Mouse (Mus musculus) heart, embryonic 10.5 days (tissue): ENCODE results near the gene Ckap5. TPM values are rescaled to one million over a fixed set of nuclear protein-coding genes. Genes with fewer than 3 reads are reported as not detected.

Experiments
- DNase-seq: peaks from one replicate; pipeline ENCODE4 v3.0.0-alpha.2; 2017; ENCODE audit warnings: low spot score
- H3K27ac ChIP-seq: fragments of 300-500 bp; sonication (generic); 2 replicates; pipeline ENCODE4 v1.5.1; 2016; ENCODE audit warnings: mild to moderate bottlenecking
- H3K27me3 ChIP-seq: fragments of 300-500 bp; sonication (generic); 2 replicates; pipeline ENCODE4 v1.6.1; 2016; ENCODE audit warnings: mild to moderate bottlenecking; ENCODE audit not compliant: poor library complexity, insufficient read depth, severe bottlenecking
- H3K36me3 ChIP-seq: fragments of 300-500 bp; sonication (generic); 2 replicates; pipeline ENCODE4 v1.6.1; 2016; ENCODE audit warnings: mild to moderate bottlenecking, moderate library complexity
- H3K4me1 ChIP-seq: fragments of 300-500 bp; sonication (generic); 2 replicates; pipeline ENCODE4 v1.6.1; 2016; ENCODE audit warnings: mild to moderate bottlenecking
- H3K4me3 ChIP-seq: fragments of 300-500 bp; sonication (generic); 2 replicates; pipeline ENCODE4 v1.5.1; 2016; ENCODE audit warnings: mild to moderate bottlenecking, moderate library complexity
- H3K9me3 ChIP-seq: fragments of 300-500 bp; sonication (generic); 2 replicates; pipeline ENCODE4 v1.6.1; 2016; ENCODE audit warnings: mild to moderate bottlenecking, moderate library complexity
- WGBS: fragments of 180-500 bp; shearing (Covaris S2); methylation state at CpG from one replicate; pipeline ENCODE4 v1.1.7; 2016; 5-methylcytosine and 5-hydroxymethylcytosine counted together
- polyA plus RNA-seq: library from polyadenylated mRNA; unstranded; fragments of >200 nt; fragmentation: Nextera tagmentation; extraction: Ambion mirVana; gene quantifications from 2 replicates; pipeline ENCODE4 v1.2.1, GENCODE M21; 2016

The Ckap5 gene
- polyA plus RNA-seq, 1 experiment from 2014 or later: 77.2 TPM

DNA sequence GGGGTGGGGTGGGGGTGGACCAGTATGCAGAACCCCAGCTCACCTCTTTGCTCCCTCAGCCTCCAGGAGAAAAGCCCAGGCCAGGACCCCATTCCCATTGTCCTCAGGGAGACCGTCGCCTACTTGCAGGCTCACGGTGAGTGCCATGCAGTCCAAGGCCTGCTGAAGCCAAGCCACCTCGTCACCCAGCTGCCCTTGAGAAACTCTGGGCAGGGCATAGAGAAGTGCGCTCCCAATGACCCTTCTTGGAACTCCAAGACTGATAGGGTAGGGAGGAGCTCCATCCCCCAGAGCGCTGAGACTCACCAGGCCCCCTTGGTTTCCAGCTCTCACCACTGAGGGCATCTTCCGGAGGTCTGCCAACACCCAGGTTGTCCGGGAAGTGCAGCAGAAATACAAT is 142.8 kb downstream of the Ckap5 start:
- H3K36me3 ChIP-seq: peaks cover 94% of the 10 kb centered on the region
- WGBS: 87% methylated on average over 8 of the region's 8 CpGs
- H3K4me1 ChIP-seq: no peaks in the 10 kb centered on the region
- H3K27me3 ChIP-seq: no peaks in the 10 kb centered on the region
- H3K9me3 ChIP-seq: no peaks in the 10 kb centered on the region
- H3K27ac ChIP-seq: no peak overlapping the region
- no peak overlapping the region for H3K4me3 ChIP-seq
- DNase-seq: no peak

DNA sequence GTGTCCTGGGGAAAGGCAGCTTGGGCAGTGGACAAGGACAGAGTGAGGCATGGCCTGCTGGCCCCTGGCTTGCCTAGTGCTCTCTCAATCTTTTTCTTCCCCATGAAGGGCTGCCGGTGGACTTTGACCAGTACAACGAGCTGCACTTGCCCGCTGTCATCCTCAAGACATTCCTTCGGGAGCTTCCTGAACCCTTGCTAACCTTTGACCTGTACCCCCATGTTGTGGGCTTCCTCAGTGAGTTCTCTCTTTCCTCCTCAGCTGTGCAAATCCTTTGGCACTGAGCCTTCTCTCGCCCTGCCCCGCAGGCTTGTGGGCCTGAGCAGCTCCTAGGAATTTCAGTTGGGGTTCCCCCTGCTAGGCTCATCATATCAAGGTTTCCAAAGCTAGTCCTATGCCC is 143.5 kb downstream of the Ckap5 start:
- 89% methylated on average over 6 of the region's 6 CpGs for WGBS
- DNase-seq: no peak
- Histone ChIP-seq H3K4me3 (no peak overlapping the region), H3K27ac (no peak overlapping the region), H3K4me1 (no peaks in the 10 kb centered on the region), H3K27me3 (no peaks in the 10 kb centered on the region), H3K9me3 (no peaks in the 10 kb centered on the region), H3K36me3 (peaks cover 95% of the 10 kb centered on the region)

Other genes with a start within 250 kb of the Ckap5 start
- 43.2 and 50.1 TPM in 2 replicates for gene 1110051M20Rik, start 82.1 kb upstream of the Ckap5 start, polyA plus RNA-seq
- 4.6 and 5.7 TPM in 2 replicates for gene Lrp4, start 69.3 kb upstream of the Ckap5 start, polyA plus RNA-seq
- gene F2, start 109.7 kb downstream of the Ckap5 start, polyA plus RNA-seq: 0.73 and 15.9 TPM in 2 replicates
- gene Zfp408, start 123.0 kb downstream of the Ckap5 start, polyA plus RNA-seq: 7.4 and 10.4 TPM in 2 replicates
- gene Arhgap1, start 123.1 kb downstream of the Ckap5 start, polyA plus RNA-seq: 212 and 229 TPM in 2 replicates
- 20.5 and 22.3 TPM in 2 replicates for gene Atg13, start 183.8 kb downstream of the Ckap5 start, polyA plus RNA-seq
- 12.9 and 17.4 TPM in 2 replicates for gene Harbi1, start 184.1 kb downstream of the Ckap5 start, polyA plus RNA-seq
- gene Ambra1, start 203.4 kb downstream of the Ckap5 start, polyA plus RNA-seq: 16.1 and 17.4 TPM in 2 replicates